Mouse (Mus musculus) midbrain, postnatal 0 days (tissue): ENCODE measurements around the gene Gtf2f1. TPM values are rescaled to one million over a fixed set of nuclear protein-coding genes. Genes with fewer than 3 reads are reported as not detected.
A peak's percentile ranks its signal among the peaks of the same experiment; 100 is the strongest.

ENCODE experiments used
- ATAC-seq: fragments of 200-750 bp; cut with Nextera tagmentation; 2 replicates; pipeline ENCODE4 v1.8.0; 2017; ENCODE audit warnings: moderate number of reproducible peaks, mild to moderate bottlenecking, moderate TSS enrichment, moderate library complexity; ENCODE audit not compliant: low FRiP score
- DNase-seq: peaks from one replicate; pipeline ENCODE4 v3.0.0-alpha.2; 2015; ENCODE audit warnings: low spot score
- H3K27ac ChIP-seq: fragments of 300-500 bp; sonication (generic); 2 replicates; pipeline ENCODE4 v1.5.1; 2014; ENCODE audit warnings: low read depth, mild to moderate bottlenecking, low read length, mixed read lengths
- H3K27me3 ChIP-seq: fragments of 300-500 bp; sonication (generic); 2 replicates; pipeline ENCODE4 v1.6.1; 2014; ENCODE audit warnings: low read length, control low read depth, mixed read lengths; ENCODE audit not compliant: insufficient read depth
- H3K36me3 ChIP-seq: fragments of 300-500 bp; sonication (generic); 2 replicates; pipeline ENCODE4 v1.6.1; 2014; ENCODE audit warnings: low read length, control low read depth, mixed read lengths; ENCODE audit not compliant: insufficient read depth
- H3K4me1 ChIP-seq: fragments of 300-500 bp; sonication (generic); 2 replicates; pipeline ENCODE4 v1.6.1; 2014; ENCODE audit warnings: mild to moderate bottlenecking, control low read depth, antibody characterized with exemption, low read length, mixed read lengths; ENCODE audit not compliant: insufficient read depth
- H3K4me2 ChIP-seq: fragments of 300-500 bp; sonication (generic); 2 replicates; pipeline ENCODE4 v1.6.1; 2014; ENCODE audit warnings: low read depth, mild to moderate bottlenecking, low read length, mixed read lengths; ENCODE audit not compliant: poor library complexity, severe bottlenecking
- H3K4me3 ChIP-seq: fragments of 300-500 bp; sonication (generic); 2 replicates; pipeline ENCODE4 v1.5.1; 2014; ENCODE audit warnings: low read depth, mild to moderate bottlenecking, low read length, moderate library complexity
- H3K9ac ChIP-seq: fragments of 300-500 bp; sonication (generic); replicated peaks from 2 replicates; pipeline ENCODE4 v1.6.1; 2014; ENCODE audit warnings: mild to moderate bottlenecking, low read length, moderate library complexity, mixed read lengths; ENCODE audit not compliant: poor library complexity, severe bottlenecking
- H3K9me3 ChIP-seq: fragments of 300-500 bp; sonication (generic); 2 replicates; pipeline ENCODE4 v1.6.1; 2016; ENCODE audit warnings: low read length, control low read depth
- CTCF ChIP-seq: IDR thresholded peaks from 2 replicates; pipeline ENCODE4 v1.5.1; 2016; ENCODE audit warnings: antibody characterized with exemption, mild to moderate bottlenecking
- WGBS: fragments of 180-500 bp; shearing (Covaris S2); extraction: QIAGEN DNeasy Blood & Tissue Kit; methylation state at CpG from one replicate; pipeline ENCODE4 v1.1.7; 2014; 5-methylcytosine and 5-hydroxymethylcytosine counted together
- polyA plus RNA-seq: library from polyadenylated mRNA; unstranded; fragments of >200 nt; fragmentation: Nextera tagmentation; extraction: Ambion mirVana; gene quantifications from 2 replicates; pipeline ENCODE4 v1.2.1, GENCODE M21; 2015
- total RNA-seq: library from RNA; depleted of rRNA; stranded (reverse); fragments of >200 nt; gene quantifications from 2 replicates; pipeline ENCODE4 v1.2.3, GENCODE M21; 2014

The Gtf2f1 gene
- total and polyA plus RNA-seq, 2 experiments from 2014 or later = 37.8 to 66.4 TPM

GRCm38 (mm10) chr17:57012245-57012795 lies 1.2 kb upstream of the Gtf2f1 start:
- Histone ChIP-seq H3K27me3 (no peaks in the 10 kb centered on the region), H3K9me3 (no peaks in the 10 kb centered on the region), H3K9ac (peak overlapping the region; percentile 82; the same call in 1 of the 2 replicates), H3K27ac (peak overlapping the region; percentile 98), H3K4me2 (peak overlapping the region; percentile 91), H3K4me3 (peak overlapping the region; percentile 72), H3K4me1 (peaks cover 4% of the 10 kb centered on the region; the same call in 1 of the 2 replicates), H3K36me3 (peaks cover 12% of the 10 kb centered on the region)
- TF ChIP-seq CTCF = no peak
- no peak; the same call in 1 of the 2 replicates for ATAC-seq
- no peak for DNase-seq
- WGBS = 67% methylated on average over 13 of the region's 13 CpGs

GRCm38 (mm10) chr17:57010911-57011235 lies 215 bp downstream of the Gtf2f1 start:
- Histone ChIP-seq H3K9ac (peak overlapping the region; percentile 86), H3K27ac (peak overlapping the region; percentile 98), H3K36me3 (peaks cover 27% of the 10 kb centered on the region), H3K27me3 (no peaks in the 10 kb centered on the region), H3K4me2 (peak overlapping the region; percentile 87), H3K4me3 (peak overlapping the region; percentile 72), H3K4me1 (peaks cover 4% of the 10 kb centered on the region; the same call in 1 of the 2 replicates), H3K9me3 (no peaks in the 10 kb centered on the region)
- no peak for TF ChIP-seq CTCF
- ATAC-seq = peak; percentile 34
- DNase-seq = no peak
- 1% methylated on average over 19 of the region's 19 CpGs for WGBS

- Histone ChIP-seq H3K9me3 (no peaks in the 10 kb centered on the region), H3K4me1 (peaks cover 4% of the 10 kb centered on the region; the same call in 1 of the 2 replicates), H3K27me3 (no peaks in the 10 kb centered on the region), H3K4me2 (no peak overlapping the region), H3K9ac (no peak overlapping the region), H3K27ac (no peak overlapping the region), H3K36me3 (peaks cover 52% of the 10 kb centered on the region), H3K4me3 (no peak overlapping the region)
- DNase-seq (peak; percentile 26), ATAC-seq (no peak)
- TF ChIP-seq CTCF = peak; percentile 63
- WGBS = 94% methylated on average over 13 of the region's 13 CpGs
Measured at GRCm38 (mm10) chr17:57007137-57007905, 3.8 kb downstream of the Gtf2f1 start.

- Histone ChIP-seq H3K36me3 (peaks cover 60% of the 10 kb centered on the region), H3K27me3 (no peaks in the 10 kb centered on the region), H3K9me3 (no peaks in the 10 kb centered on the region), H3K9ac (no peak overlapping the region), H3K4me1 (no peaks in the 10 kb centered on the region), H3K4me2 (no peak overlapping the region), H3K27ac (no peak overlapping the region), H3K4me3 (no peak overlapping the region)
- WGBS = 92% methylated on average over 7 of the region's 7 CpGs
- TF ChIP-seq CTCF = no peak
- ATAC-seq = no peak
- DNase-seq = no peak
Measured at GRCm38 (mm10) chr17:57003994-57004393, 7.1 kb downstream of the Gtf2f1 start.

- no peak for DNase-seq
- no peak overlapping the region for H3K27ac ChIP-seq
- H3K4me2 ChIP-seq = no peak overlapping the region
- no peak for TF ChIP-seq CTCF
- no peak overlapping the region for H3K9ac ChIP-seq
- ATAC-seq = no peak
- no peaks in the 10 kb centered on the region for H3K9me3 ChIP-seq
- no peak overlapping the region for H3K4me3 ChIP-seq
- H3K27me3 ChIP-seq = no peaks in the 10 kb centered on the region
- WGBS = 84% methylated on average over 8 of the region's 8 CpGs
- H3K4me1 ChIP-seq = 0 out of 2 replicates have a peak, but pooled peaks cover 4% of the 10 kb centered on the region
- peaks cover 44% of the 10 kb centered on the region for H3K36me3 ChIP-seq
Measured at GRCm38 (mm10) chr17:57001228-57001627, 9.9 kb downstream of the Gtf2f1 start.

GRCm38 (mm10) chr17:56999968-57000609 lies 11.0 kb downstream of the Gtf2f1 start, which contains the start of gene Pspn:
Pspn (minus strand) TSS chr17:57000018.
- ATAC-seq = no peak
- Histone ChIP-seq H3K4me2 (no peak within 1 kb of the TSS), H3K4me1 (0 out of 2 replicates have a peak, but pooled peaks cover 4% of the 10 kb centered on the region), H3K27me3 (no peaks in the 10 kb centered on the region), H3K27ac (no peak within 1 kb of the TSS), H3K36me3 (peaks cover 45% of the 10 kb centered on the region), H3K9me3 (no peaks in the 10 kb centered on the region), H3K9ac (no peak within 1 kb of the TSS), H3K4me3 (no peak within 1 kb of the TSS)
- TF ChIP-seq CTCF = no peak
- no peak for DNase-seq
- WGBS = 77% methylated on average over 8 of the region's 9 CpGs
